Mouse (Mus musculus) brown adipose tissue, adult 24 weeks (tissue): Measurements from ENCODE around the gene Ncor2. TPM values are rescaled to one million over a fixed set of nuclear protein-coding genes. Genes with fewer than 3 reads are reported as not detected.

Source experiments
- H3K27ac ChIP-seq: fragments of 200-500 bp; replicated peaks from 2 replicates; pipeline ENCODE4 v1.5.1; 2012; ENCODE audit warnings: low read depth, mild to moderate bottlenecking, low read length
- H3K4me1 ChIP-seq: fragments of 200-500 bp; 2 replicates; pipeline ENCODE4 v1.6.1; 2012; ENCODE audit warnings: low read length, mixed read lengths; ENCODE audit not compliant: control insufficient read depth, insufficient read depth, insufficient read length
- H3K4me3 ChIP-seq: fragments of 200-500 bp; 2 replicates; pipeline ENCODE4 v1.5.1; 2012; ENCODE audit warnings: low read depth, mild to moderate bottlenecking, low read length, moderate library complexity; ENCODE audit not compliant: insufficient read depth
- polyA plus RNA-seq: library from polyadenylated mRNA; stranded (reverse); fragments of >200 nt; gene quantifications from 2 replicates; pipeline ENCODE4 v1.2.4, GENCODE M21; 2012; ENCODE audit not compliant: missing spikeins, insufficient read depth, insufficient read length

Ncor2 gene
- polyA plus RNA-seq, 1 experiment = 19.5 TPM

DNA sequence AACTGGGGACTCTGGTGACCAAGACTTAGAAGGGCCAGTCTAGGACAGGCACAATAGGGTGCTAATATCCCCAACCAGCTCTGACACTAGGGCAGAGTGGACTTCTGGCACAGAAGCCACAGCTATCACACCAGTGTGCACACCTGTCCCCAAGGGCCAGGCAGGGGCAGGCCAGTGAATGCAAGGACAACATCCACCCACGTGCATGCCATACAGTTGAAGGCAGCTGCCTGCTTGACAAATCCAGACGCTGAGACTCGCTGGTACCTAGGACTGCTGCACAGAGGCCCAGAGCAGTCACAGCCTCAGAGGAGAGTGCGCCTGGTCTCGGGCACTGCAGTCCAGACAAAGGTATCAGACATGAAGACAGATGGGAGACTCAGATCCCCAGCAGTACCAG lies 11.5 kb downstream of the Ncor2 start:
- H3K4me3 ChIP-seq = no peak overlapping the region
- H3K4me1 ChIP-seq = peaks cover 66% of the 10 kb centered on the region
- H3K27ac ChIP-seq = peak overlapping the region; percentile 32; the same call in 1 of the 2 replicates

DNA sequence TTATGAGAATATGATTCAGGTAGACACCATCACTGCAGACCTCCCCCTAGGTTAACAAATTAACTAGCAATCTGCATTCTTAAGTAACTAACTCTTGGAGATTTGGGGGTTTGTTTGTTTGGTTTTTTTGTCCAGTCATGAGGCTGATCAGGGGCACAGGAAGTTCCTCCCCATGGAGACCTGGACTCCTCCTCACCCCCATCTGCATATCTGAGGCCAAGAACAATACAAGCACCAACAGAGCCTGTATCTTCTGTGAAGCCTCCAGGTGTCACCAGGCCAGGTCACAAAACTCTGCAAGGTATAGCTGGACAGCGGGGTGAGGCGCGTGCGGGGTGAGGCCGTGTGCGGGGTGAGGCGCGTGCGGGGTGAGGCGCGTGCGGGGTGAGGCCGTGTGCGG lies 13.0 kb downstream of the Ncor2 start:
- H3K4me1 ChIP-seq = peaks cover 59% of the 10 kb centered on the region
- no peak overlapping the region for H3K4me3 ChIP-seq
- H3K27ac ChIP-seq = no peak overlapping the region

DNA sequence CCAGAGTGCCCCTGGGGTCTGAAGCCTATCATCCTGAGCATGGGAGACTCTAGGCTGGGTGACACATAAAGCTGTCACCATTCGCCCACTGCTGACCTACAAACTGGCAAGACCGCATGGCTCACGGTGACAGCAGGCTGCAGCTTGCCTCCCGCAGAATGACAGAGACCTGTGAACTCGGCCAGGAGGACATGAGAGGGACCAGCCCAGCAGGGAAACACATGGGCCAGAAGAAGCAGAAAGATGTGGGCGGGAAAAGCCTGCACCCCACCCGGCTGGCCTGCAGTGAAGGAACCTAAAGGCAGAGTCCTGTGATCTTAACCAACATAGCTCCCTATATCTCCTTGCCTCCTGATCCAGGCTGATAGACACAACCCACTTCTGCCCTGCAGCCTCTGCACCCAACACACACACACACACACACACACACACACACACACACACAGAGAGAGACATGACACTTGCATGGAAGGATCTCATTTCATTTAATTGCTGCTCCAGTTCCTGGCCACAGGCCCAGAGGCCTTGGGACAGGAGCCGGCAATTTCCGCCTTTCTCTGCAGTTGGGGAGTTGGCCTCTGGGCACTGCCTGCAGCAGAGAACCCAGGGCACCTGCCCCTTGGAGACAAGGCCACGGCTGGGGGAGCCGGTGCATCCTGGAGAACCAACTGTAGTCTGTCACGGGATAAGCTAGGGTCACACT lies 14.4 kb downstream of the Ncor2 start:
- no peak overlapping the region for H3K4me3 ChIP-seq
- peak overlapping the region; percentile 29; the same call in 1 of the 2 replicates for H3K27ac ChIP-seq
- H3K4me1 ChIP-seq = peaks cover 50% of the 10 kb centered on the region

DNA sequence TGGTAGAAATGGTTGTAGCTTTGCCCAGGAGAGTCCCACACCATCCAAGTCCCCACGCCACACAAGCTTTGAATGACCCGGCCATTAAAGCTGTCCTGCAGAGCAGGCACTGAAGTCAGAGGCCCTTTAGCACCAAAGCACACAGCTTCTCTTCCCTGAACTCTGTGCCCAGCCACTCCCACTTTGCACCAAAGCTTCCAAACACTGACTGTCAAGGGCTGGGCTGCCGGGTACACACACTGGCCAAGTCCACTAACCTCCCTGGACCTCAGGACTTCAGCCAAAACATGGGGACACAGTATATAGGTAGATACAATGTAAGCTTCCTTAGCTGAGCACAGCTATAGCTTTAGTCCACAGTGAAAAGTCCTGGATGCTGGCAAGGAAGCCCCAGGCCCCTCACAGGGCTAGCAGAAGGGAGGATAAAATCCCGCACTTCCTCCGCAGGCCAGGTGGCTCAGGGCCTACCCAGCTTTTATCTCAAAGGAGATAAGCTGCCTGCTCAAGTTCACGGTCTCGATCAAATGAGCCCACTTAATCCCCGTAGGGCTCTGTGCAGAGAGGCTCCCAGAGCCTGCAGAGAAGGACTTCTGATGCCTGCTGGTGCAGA lies 15.5 kb downstream of the Ncor2 start:
- H3K4me3 ChIP-seq = no peak overlapping the region
- H3K27ac ChIP-seq = no peak overlapping the region
- peaks cover 49% of the 10 kb centered on the region for H3K4me1 ChIP-seq

DNA sequence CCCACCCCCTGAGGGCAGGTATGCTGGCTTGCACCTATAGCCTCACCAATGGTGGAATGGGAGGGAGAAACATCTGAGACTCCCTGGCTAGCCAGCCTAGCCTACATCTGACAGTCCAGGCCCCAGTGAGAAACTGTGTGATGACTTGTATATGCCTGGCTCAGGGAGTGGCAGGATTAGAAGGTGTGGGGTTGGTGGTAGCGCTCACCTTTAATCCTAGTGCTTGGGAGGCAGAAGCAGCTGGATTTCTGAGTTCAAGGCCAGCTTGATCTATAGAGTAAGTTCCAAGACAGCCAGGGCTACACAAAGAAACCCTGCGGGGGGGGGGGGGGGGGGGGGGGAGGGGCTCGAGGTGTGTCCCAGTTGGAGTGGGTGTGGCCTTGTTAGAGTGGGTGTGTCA lies 16.6 kb downstream of the Ncor2 start:
- Histone ChIP-seq H3K4me1 (peaks cover 54% of the 10 kb centered on the region), H3K4me3 (no peak overlapping the region), H3K27ac (no peak overlapping the region)

DNA sequence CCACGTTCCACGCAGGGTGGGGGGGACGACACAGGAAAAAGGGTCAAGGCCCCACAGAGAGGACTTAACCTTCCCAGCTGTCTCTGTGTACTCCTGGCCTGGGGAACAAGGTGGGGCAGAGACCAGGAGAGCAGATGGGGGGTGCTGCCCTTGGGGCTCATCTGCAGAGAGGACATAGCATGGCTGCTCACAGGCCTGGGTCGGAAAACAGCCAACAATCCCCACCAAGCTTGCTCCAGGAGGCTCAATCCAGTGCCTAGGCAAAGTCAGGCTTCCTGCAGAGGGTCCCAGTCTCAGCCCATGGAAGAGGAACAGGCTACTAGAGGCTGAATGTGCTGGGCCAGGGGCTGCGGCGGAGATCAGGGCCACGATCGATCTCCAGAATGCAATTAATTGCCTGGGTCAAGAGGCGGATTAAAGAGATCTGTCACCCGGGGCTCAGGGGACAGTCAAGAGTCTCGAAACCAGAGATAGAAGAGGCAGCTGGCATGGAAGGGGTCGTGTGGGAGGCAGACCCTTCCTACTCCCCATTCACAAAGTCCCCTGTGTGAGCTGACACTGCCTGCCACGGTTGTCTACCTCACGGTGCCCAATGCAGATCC lies 19.1 kb downstream of the Ncor2 start:
- H3K4me1 ChIP-seq = peaks cover 58% of the 10 kb centered on the region
- H3K4me3 ChIP-seq = no peak overlapping the region
- H3K27ac ChIP-seq = no peak overlapping the region

DNA sequence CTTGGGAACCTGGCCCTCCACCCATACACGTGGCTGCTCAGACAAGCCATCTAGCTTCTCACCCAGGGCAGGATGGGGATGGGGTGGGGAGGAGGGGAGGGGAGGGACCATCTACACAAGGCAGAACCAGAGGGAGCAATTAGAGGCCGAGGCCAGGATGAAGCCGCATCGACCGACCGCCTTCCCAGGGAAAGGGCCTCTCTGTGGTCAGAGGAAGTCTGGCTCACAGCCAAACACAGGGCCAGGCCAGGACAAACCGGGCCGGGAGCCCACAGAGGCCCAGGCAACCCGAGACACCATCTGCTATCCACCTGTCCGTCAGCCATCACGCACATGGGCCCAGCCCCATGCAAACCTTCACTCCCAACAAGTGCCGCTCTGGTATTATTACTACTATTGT lies 19.7 kb downstream of the Ncor2 start:
- peaks cover 52% of the 10 kb centered on the region for H3K4me1 ChIP-seq
- no peak overlapping the region for H3K27ac ChIP-seq
- H3K4me3 ChIP-seq = no peak overlapping the region

DNA sequence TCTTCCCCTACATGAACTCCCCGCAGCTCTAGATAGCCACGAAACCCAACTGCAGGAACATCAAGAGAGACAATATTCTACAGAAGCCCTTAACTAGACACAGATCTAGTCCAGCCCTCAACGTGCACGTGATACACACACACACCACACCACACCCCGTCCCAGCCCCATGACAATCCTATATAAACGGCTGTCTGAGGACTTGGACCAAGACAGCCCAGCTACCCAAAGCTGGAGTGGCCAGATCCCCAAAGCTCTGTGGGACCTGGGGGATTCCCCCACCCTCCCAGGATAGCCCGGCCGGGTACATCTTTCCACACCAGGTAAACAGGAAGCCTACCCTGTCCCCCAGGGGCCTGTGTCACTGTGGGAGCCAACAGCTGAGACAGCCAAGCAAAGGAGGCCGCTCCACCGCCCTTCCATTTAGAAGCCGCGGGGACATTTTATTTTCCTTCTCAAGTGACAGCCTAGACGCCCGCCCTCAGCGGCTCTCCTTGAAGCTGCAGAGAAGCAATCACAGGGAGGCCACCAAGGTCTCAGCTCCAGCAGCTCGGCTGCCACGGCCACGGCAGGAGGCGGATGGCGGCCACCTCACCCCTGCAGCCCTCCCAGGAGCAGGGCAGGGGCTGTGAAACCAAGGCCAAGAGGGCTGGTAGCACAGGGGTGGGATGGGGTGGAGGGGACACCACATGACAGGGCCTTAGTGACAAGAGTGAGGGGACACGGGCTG lies 20.6 kb downstream of the Ncor2 start:
- Histone ChIP-seq H3K4me3 (no peak overlapping the region), H3K27ac (peak overlapping the region; percentile 15), H3K4me1 (peaks cover 51% of the 10 kb centered on the region)

DNA sequence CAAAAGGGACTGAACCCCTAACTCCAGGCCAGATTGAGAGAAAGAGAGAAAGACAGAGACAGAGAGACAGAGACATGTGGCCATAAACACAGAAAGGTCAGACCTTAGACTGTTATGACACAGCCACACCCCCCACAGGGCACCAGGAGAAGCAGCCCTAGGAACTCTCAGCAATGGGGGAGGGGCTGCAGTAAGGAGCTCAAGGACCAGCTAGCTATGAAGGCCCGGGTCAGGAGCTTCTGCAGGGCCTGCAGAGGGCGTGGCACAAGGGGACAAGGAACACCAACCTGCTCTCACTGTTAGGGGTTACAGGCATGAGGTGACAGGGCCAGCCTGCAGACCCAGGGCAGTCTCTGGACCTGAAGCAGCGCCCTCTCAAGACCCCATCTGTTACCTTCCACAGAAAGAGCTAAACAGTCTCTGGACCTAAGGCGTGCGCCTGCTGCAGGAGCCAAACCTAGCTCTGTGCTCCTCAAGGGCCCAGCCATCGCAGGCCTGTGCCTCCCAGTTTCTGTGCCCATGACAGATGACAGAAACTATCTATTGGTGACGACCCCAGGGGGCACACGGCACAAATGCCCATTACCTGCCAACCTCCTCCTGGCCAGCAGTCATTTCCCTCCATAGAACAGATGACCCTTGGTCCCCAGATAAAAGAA lies 21.5 kb downstream of the Ncor2 start:
- Histone ChIP-seq H3K27ac (no peak overlapping the region), H3K4me1 (peaks cover 50% of the 10 kb centered on the region), H3K4me3 (no peak overlapping the region)

DNA sequence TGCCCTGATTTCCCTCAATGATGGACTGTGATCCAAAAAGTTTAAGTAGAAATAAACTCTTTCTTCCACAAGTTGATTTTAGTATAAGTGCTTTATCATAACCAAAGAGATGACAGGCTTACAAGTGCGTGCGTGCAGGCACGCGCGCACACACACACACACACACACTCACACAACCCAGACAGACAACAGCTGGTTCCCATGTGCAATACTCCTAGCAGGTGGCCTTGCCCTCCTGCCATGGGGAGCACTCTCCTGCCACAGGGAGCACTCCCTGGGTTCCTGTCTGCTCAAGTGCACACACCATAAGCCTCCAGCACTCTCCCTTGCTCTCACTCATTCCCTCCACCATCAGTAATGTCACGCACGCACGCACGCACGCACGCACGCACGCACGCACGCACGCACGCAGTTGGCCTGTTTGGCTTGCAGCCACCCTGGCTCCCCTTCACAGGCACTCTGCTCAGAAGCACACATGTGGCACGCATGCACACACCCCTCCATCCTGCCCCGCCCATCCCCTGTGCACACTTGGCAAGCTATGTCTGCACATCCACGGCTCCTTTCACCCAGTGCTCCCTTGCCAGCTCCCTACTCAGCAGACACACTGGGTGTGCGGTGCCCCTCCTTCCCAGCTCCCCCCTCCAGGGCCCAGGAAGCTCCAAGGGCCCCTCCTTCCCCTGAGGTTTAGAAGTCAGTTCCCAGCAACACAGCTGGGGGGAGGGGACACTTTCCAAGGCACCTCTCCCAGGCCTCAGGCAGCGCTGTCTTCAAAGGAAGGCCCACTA lies 22.4 kb downstream of the Ncor2 start:
- Histone ChIP-seq H3K27ac (no peak overlapping the region), H3K4me3 (no peak overlapping the region), H3K4me1 (peaks cover 52% of the 10 kb centered on the region)

DNA sequence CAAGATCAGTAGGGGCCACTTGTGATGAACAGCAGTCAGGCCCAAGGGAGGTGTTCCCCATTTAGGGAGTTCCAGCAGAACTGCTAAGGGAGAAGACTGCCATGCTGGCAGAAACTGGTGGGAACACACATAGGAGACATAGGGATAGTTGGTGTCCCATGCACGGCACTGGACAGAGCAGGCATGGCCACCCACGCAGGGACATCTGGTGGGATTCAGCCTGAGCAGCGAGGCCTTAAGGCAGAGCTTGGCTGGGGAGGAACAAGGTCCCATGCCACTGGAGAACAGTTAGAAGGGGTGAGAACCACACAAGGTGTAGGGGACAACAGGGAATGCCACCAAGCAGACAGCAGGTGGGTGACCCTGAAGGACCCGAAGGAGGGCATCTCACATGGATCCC lies 23.6 kb downstream of the Ncor2 start:
- peaks cover 61% of the 10 kb centered on the region for H3K4me1 ChIP-seq
- H3K27ac ChIP-seq = no peak overlapping the region
- H3K4me3 ChIP-seq = no peak overlapping the region

DNA sequence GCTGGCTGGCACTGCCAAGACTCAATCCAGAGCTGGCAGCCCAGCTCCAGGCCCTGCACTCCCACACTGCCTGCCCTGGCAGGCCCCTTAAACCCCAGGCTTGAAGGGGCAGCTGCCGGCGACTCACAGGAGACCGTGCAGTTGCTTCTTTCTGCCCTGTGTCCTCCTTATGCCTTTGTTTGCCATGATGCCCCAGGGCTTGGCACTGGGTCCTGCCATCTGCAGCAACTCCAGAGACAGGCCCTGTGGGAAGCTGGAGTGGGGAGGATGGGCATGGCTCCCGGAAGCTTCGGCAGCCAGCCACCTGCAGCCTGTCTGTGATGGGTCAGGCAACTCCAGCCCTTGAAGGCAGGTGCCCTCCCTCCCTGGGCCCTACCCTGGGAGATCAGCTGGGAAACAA lies 24.0 kb downstream of the Ncor2 start:
- no peak overlapping the region for H3K27ac ChIP-seq
- H3K4me3 ChIP-seq = no peak overlapping the region
- H3K4me1 ChIP-seq = peaks cover 62% of the 10 kb centered on the region

DNA sequence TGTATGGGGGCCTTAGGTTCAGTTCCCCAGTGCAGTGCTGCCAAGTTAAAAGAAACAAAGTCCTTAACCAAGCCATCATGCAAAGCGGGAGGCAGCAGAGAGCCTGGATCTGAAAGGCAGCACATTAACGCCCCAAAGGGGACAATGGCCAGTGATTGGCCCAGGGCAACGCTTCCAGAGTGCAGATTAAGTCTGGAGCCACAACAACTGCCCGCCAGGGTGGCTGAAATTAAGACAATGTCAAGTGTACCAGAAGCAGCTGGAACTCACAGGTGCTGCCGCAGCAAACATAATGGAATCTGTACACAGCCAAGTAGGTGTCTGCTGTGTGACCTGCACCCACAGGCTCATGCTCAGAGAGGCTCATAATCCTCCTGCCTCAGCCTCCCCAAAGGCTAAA lies 24.8 kb downstream of the Ncor2 start:
- no peak overlapping the region for H3K4me3 ChIP-seq
- no peak overlapping the region for H3K27ac ChIP-seq
- H3K4me1 ChIP-seq = peaks cover 61% of the 10 kb centered on the region

DNA sequence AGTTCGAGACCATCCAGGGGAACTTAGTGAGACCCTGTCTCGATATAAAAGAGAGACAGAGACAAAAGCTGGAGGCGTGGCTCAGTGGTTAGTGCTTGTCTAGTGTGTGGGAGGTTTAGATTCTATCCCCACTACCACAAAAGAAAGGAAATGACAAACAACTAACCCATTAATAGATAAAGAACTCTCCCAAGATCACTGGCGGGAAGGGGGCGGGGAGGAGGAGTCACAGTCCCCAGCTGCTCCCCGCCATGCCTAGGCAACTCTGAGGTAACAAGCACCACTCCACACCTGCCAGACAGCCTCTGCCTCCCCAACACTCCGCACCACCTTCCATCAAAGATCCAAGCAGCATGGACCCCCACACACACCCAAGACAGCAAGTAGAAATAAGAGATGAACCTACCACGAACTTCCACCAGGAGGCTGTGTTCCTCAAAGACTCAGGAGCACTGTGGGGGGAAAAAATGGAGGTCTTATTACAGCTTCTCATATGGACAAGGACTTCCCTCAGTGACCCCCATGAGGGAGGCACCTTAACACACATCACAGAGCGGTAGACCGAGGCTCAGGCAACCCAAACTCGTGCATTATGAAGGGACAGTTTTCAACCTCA lies 25.7 kb downstream of the Ncor2 start:
- Histone ChIP-seq H3K4me3 (no peak overlapping the region), H3K4me1 (peaks cover 59% of the 10 kb centered on the region), H3K27ac (no peak overlapping the region)
